Mouse (Mus musculus) embryonic fibroblast, embryonic 13.5 days (primary cell): Measurements from ENCODE around the gene Gpr155.

Source experiments
- CTCF ChIP-seq: IDR thresholded peaks from 2 replicates; pipeline ENCODE4 v1.5.1; 2011; ENCODE audit warnings: mild to moderate bottlenecking, control low read depth, low read length, moderate library complexity, borderline replicate concordance; ENCODE audit not compliant: insufficient read depth
- POLR2A ChIP-seq: IDR thresholded peaks from 2 replicates; pipeline ENCODE4 v1.6.1; 2011; ENCODE audit warnings: low read depth, mild to moderate bottlenecking, control low read depth, low read length, moderate library complexity

DNA sequence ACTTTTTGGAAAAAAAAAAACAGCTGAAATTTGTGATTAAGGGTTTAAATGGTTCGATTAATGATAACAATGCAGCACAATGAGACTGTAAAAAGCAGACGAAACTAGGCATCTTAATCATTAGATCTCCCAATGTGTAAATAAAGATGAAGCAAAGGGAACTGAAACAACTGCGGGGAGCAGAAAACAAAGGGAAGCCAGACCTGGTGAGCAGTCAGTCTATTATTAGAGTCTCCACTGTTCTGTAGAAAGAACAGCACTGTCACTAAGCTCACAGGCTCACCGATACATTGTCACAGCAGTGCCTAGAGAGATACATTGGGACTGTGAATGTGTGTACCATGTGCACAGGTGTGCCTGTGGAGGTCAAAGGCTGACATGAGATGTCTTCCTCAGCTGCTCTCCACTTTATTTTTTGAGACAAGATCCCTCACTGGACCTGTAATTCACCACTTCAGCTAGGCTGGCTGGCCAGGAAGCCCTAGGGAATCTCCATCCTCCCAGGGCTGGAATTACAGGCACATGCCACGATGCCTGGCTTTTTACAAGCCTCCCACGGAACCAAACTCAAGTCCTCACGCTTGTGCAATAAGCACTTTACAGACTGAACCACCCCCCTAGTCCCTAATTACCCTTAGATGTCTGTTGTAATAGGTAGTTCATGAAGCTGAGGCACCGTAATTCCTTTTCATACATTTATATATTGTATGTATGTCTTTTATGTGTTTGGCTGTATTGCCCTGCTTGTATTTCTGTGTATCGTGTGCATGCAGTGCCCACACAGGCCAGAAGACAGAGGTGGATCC lies 14.6 kb downstream of the Gpr155 start:
- TF ChIP-seq CTCF (no peak), POLR2A (no peak)
